Mouse (Mus musculus): ENCODE measurements around the gene Trp53tg5.

- TF ChIP-seq CTCF (IDR thresholded peaks at IDR 0.05; ENCODE audit: insufficient read depth, low read length) (no peak), POLR2A (IDR thresholded peaks at IDR 0.05; ENCODE audit: borderline replicate concordance, extremely low read depth, low read depth, low read length) (no peak)
Observed at GRCm38 (mm10) chr2:164507811-164508210, 34.3 kb upstream of the Trp53tg5 start.
